Mouse (Mus musculus): ENCODE results near the gene Rars2. TPM values are rescaled to one million over a fixed set of nuclear protein-coding genes. Genes with fewer than 3 reads are reported as not detected.

The Rars2 gene
- polyA plus RNA-seq, 2 experiments from 2014 or later = 45.6 to 59.2 TPM

GRCm38 (mm10) chr4:34644779-34645178, 30.0 kb downstream of the Rars2 start:
- ATAC-seq = no peak

GRCm38 (mm10) chr4:34653179-34653578, 38.4 kb downstream of the Rars2 start:
- no peak for ATAC-seq

- no peak for ATAC-seq
These were observed 41.3 kb downstream of the Rars2 start for GRCm38 (mm10) chr4:34656101-34656500.

- no peak for ATAC-seq
These were observed 44.3 kb downstream of the Rars2 start for GRCm38 (mm10) chr4:34659012-34659411.

GRCm38 (mm10) chr4:34661514-34661913, 46.8 kb downstream of the Rars2 start:
- ATAC-seq = no peak

GRCm38 (mm10) chr4:34661927-34662326, 47.2 kb downstream of the Rars2 start:
- no peak for ATAC-seq

- ATAC-seq = no peak
These were observed 53.2 kb downstream of the Rars2 start for GRCm38 (mm10) chr4:34667923-34668322.

GRCm38 (mm10) chr4:34673721-34674120, 59.0 kb downstream of the Rars2 start:
- no peak for ATAC-seq

GRCm38 (mm10) chr4:34680530-34680929, 65.8 kb downstream of the Rars2 start:
- ATAC-seq = no peak

GRCm38 (mm10) chr4:34686874-34687567, 72.3 kb downstream of the Rars2 start, which contains the start of gene Slc35a1:
Slc35a1 (minus strand) TSS chr4:34687438.
- ATAC-seq = peak; percentile 95

GRCm38 (mm10) chr4:34688021-34688420, 73.3 kb downstream of the Rars2 start:
- ATAC-seq = no peak

GRCm38 (mm10) chr4:34701528-34701927, 86.8 kb downstream of the Rars2 start:
- peak; percentile 58 for ATAC-seq

- no peak for ATAC-seq
These were observed 87.5 kb downstream of the Rars2 start for GRCm38 (mm10) chr4:34702231-34702630.

GRCm38 (mm10) chr4:34703029-34703428, 88.3 kb downstream of the Rars2 start:
- no peak for ATAC-seq

GRCm38 (mm10) chr4:34707248-34707647, 92.5 kb downstream of the Rars2 start:
- ATAC-seq = no peak

- ATAC-seq = no peak
These were observed 93.4 kb downstream of the Rars2 start for GRCm38 (mm10) chr4:34708127-34708526.

Other genes with a start within 250 kb of the Rars2 start
- gene Akirin2, start 64.0 kb upstream of the Rars2 start, polyA plus RNA-seq (2017; shearing (Covaris generic)) = 10 to 100 TPM in 1 of 2 experiments, 1 to 10 TPM in 1; 8.7 to 14.6 TPM
- 100 to 1,000 TPM; 101 to 113 TPM for gene Orc3, start within 50 bp of the Rars2 start, polyA plus RNA-seq (2017; shearing (Covaris generic))
- 10 to 100 TPM; 29.6 to 33.9 TPM for gene Slc35a1, start 72.5 kb downstream of the Rars2 start, polyA plus RNA-seq (2017; shearing (Covaris generic))
- not detected for gene Cfap206, start 115.2 kb downstream of the Rars2 start, polyA plus RNA-seq (2017; shearing (Covaris generic))
- gene Gm136, start 141.3 kb downstream of the Rars2 start, polyA plus RNA-seq (2017; shearing (Covaris generic)) = not detected
- gene Smim8, start 163.5 kb downstream of the Rars2 start, polyA plus RNA-seq (2017; shearing (Covaris generic)) = 10 to 100 TPM; 65.5 to 69.1 TPM

Measured in CD4-positive, CD25-positive, alpha-beta regulatory T cell, adult 4 months (primary cell).